Mouse (Mus musculus) mature B cell (primary cell): ENCODE data around the gene Gm12216.
"Not testable (repeated sequence)": the region's sequence is repeated elsewhere in the genome, so short reads cannot be mapped to it uniquely, and the experiment has no call there.

ENCODE experiments used
- in situ Hi-C: fragments of 300-500 bp; cut with MboI; formaldehyde crosslinking; loops from 2 replicates; pipeline ENCODE4 v1.14.3; 2019

The Gm12216 gene

GRCm38 (mm10) chr11:53873909-53874704 is 15.1 kb upstream of the Gm12216 start:
- in situ Hi-C loops: not testable (repeated sequence)

DNA sequence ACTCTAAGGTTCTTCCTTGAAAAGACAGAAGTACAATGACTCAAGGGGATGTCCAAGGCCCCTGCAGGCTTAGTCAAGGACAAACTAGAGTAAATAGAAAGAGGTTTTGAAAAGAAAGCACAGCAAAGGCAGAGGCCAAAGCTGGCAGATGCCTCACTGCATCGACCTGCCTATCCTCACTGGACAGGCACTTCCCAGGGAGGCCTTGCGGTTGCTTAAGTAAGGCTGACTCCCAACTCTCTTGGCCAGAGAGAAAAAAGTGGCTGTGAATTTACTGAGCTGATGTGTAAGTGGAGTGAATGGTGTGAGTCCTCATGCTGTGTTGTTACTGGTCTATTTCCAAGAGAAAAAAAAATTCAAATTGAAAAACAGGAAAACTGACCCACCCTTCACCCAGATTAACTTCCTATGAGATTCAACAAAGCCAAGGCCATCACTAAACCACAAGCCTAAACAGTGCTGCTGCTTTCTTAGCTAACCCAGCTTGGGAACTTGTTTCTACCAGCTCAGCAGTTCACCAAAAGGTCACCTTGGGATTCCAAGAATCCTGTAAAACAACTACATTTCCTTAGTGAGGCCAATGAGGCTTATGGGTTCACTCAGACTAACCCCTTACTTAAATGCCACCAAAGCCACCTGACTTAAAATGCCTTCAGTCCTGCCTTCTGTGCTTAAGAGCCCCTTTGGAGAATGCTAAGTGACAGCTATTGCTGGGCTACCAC is 12.9 kb upstream of the Gm12216 start:
- in situ Hi-C loops: no loop called here

DNA sequence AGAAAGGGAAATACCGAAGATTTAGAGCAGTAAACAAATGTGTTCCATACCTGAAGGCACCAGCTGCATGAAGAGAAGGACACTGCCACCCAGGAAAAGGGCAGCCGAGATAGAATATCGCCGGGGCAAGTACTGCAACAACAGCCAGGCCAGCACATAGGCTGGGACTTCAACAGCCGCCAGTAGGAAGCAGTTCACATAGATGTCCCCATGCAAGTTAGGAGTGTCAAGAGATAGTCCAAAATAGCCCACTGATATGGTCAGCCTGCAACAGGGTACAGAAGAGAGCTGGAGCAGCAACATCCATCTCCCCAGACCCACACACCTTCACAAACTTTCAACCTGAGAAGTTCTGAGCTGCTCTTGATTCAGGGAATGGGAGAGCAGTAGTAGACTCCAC is 10.1 kb upstream of the Gm12216 start:
- in situ Hi-C loops: no loop called here

DNA sequence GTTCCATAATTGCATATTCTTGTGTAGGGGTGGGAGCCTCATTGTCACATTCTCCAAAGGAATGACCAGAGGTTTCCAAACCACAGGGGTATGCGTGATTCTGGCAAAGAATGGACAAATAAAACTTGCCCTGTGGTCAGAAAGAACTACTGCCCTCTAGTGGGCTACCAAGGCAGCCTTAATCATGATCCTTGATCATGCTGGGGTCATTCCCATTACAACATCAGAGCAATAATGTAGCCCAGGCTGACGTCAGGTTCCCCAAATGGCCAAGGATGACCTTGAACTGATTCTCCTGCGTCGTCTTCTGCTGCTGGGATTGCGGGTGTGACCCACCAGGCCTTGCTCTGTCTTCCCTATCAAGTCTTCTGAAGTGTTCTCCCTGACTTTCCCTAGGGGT is 9.3 kb upstream of the Gm12216 start:
- in situ Hi-C loops: not testable (repeated sequence)

DNA sequence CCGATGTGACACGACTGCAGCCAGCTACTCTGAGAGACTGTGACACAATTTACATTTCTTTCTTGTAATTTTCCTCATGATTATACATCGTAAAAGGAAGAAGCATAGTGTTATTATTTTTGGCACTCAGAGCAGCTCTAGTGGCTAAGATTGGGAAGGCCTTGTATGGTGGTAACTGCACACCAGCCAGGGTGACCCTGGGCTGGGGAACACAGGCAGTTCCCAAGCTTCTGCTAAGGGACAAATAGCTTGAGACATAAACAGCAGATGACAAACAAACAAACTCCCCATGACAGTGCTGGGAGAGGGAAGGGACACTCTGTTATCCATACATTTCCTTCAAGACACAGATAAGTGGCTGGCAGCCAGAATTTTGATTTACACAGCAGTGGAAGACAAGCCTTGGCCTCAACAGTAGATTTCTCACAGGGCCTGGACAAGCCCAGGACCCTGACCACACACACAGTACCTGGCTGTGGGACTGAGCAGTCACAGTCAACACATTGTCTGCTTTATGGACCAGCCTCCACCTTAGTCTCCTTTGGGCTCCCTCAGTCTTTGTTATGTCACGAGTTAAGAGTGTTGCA is 5.8 kb upstream of the Gm12216 start:
- in situ Hi-C loops: not testable (repeated sequence)

DNA sequence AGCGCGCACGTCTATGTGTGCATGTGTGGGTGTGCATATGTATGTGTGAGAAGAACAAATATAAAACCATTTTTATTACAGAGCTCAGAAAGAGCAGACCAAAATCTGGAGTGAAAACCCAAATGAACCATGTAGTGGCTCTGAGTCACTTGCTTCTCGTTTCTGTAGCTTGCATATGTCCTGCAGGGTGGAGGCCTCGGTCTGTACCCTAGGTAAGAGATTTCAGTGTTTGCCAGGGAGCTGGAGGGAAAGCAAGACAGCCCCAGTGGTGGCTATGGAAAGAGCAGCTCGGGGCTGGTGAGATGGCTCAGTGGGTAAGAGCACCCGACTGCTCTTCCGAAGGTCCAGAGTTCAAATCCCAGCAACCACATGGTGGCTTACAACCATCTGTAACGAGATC is 1.9 kb upstream of the Gm12216 start:
- in situ Hi-C loops: not testable (repeated sequence)

DNA sequence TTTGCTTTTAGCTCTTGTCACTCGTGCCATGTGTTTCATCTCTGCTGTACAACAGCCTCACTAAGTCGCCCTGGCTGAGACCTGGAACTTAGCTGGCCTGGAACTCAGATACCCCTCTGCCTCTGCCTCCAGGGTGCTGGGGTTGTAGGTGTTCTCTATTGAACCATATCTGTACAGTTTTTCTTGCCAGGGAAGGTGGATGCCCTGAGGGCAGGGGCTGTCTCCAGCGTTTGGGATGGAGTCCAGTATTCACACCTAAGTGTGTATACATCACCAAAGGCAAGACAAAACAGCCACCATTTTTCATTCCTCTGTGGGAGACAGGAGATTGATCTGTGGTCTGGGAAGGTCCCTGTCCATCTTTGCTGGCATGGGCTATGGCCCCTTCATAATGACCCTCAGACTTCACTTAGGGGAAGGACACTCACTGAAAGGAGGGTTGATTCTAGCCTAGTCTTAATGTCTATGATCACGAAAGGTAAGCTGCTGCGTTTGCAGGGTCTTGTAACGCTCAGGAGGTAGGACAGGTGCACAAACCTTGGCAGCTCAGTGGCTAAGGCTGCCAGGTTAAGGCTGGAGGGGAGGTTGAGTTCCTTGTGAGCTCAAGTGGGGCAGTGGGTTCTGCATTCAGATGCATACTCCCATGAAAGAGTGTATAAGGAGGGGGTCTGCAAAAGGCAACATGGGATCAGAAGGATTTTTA is 847 bp downstream of the Gm12216 start:
- in situ Hi-C loops: loop anchor here (5.0 kb wide), 1 partner anchor 96 kb away; no protein-coding TSS in a partner anchor

GRCm38 (mm10) chr11:53853665-53854064 is 5.4 kb downstream of the Gm12216 start:
- in situ Hi-C loops: no loop called here

DNA sequence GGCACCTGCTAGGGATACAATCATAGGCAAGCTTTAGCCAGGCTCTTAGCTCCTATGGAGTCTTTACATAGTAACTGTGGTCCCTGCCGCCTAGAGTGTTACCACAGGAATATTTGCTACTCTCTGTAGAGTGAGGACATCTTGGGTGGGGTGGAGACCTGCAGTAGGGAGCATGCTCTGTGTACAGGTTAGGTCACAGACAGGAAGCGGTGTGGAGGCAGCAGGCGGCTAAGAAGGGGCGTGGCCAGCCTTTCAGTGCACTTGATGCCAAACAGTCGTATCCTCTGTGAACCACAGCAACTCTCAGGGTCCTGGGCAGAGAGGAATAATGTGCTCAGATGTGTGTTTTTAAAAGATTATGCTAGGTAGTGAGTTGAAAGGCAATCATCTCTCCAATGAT is 7.3 kb downstream of the Gm12216 start:
- in situ Hi-C loops: no loop called here

- in situ Hi-C loops: no loop called here
These were observed 9.3 kb downstream of the Gm12216 start for GRCm38 (mm10) chr11:53849588-53850320.

- in situ Hi-C loops: no loop called here
These were observed 13.4 kb downstream of the Gm12216 start for GRCm38 (mm10) chr11:53845680-53846079.

DNA sequence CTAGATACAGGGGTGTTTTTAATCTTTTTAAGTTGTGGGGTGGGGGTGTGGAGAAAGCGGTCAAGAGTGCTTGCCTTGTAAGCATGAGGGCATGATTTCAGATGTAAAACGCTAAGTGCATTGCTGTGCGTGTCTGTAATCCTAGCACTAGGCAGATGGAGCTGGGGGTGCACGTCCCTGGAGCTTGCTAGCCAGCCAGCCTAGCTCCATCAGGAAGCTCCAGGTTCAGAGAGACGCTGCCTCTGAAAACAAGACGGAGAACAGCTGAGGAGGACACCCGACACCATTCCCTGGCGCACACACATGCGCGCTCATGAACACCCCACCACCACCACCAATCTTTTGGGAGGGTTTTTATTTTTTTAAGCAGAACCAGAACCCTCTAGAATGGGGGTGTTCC is 15.9 kb downstream of the Gm12216 start:
- in situ Hi-C loops: no loop called here

DNA sequence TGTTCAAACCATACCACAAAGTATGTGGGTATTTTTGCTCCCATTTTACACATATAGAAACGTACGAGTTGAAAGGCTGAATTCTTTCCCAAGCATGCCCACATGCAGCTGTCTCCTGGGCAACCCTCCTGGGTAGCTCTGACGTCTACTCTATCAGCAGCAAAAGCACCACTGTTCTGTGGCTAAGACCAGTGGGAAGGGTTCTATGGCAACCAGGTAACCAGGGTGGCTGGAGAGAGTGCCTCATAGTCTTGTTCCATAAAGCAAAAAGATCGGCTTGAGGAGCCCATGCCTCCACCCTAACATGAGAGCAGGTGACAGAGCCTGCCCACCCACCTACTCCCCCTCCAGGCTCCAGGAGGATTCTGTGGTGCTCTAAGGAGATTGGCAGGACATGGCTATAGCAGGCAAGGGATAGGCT is 16.9 kb downstream of the Gm12216 start:
- in situ Hi-C loops: no loop called here

- in situ Hi-C loops: no loop called here
These were observed 17.5 kb downstream of the Gm12216 start for GRCm38 (mm10) chr11:53841514-53841913.

DNA sequence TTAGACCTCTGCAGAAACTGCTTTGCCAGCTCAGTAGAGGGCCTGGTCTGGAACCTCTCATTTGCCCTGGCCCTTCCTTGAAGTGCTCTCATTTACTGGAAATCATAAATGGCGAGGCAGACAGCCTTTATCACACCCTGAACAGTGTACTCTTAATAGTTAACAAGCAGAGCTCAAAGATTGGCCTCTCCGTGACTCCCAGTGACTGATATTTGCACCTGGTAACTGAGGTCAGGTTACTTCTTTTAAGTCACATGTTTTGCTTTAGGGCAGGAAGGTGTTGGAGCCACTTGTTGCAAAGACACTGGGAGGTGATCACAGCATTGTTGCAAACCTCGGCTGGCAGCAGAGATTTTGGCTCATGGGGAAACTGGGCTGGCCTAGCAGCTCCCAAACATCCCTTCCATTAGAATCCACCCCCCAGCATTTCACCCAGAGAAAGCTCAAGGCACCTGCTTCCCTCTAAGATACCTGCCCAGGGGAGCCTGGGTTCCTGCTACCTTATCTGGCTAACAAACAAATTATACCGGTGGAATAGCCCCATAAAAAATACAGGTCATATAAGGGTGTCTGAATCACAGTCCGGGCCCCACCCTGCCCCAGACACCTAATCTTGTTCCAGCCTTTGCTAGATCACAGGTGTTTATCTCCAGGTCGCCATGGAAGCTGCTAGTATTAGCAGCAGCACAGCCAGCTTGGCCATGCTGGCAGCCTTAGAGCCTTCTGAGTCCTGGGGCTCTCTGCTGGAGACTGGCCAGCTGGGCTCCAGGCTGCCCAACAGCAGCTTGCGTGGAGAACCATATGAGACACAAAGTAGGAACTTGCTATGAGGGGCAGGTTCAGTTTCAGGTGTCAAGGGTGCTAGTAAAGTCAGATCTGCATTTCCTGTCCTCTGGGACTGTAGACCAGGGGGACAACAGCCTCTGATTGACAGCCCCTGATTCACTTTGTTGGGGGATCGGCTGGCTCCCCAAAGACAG is 19.1 kb downstream of the Gm12216 start:
- in situ Hi-C loops: no loop called here

DNA sequence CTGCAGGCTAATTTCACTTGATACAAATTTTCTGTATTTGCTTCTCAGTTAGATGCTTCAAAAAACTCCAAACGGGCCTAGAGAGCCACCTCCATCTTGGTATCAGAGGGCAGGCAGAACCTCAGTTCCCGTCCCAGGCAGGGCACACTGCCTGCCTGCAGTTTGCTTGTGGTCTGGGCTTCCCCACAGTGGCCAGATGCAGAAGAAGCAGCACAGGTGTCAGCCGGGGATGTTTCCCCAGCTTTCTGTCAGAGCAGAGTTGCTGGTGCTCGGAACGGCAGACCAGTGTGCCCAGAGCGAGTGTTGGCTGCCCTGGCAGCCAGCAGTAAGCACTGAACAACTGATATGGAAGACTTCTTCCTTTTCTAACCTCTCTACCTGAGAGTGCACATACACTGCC is 19.9 kb downstream of the Gm12216 start:
- in situ Hi-C loops: no loop called here

- in situ Hi-C loops: no loop called here
These were observed 21.3 kb downstream of the Gm12216 start for GRCm38 (mm10) chr11:53837731-53838130.

- in situ Hi-C loops: no loop called here
These were observed 23.6 kb downstream of the Gm12216 start for GRCm38 (mm10) chr11:53835379-53836010.

- in situ Hi-C loops: no loop called here
These were observed 33.6 kb downstream of the Gm12216 start for GRCm38 (mm10) chr11:53825409-53825808.

DNA sequence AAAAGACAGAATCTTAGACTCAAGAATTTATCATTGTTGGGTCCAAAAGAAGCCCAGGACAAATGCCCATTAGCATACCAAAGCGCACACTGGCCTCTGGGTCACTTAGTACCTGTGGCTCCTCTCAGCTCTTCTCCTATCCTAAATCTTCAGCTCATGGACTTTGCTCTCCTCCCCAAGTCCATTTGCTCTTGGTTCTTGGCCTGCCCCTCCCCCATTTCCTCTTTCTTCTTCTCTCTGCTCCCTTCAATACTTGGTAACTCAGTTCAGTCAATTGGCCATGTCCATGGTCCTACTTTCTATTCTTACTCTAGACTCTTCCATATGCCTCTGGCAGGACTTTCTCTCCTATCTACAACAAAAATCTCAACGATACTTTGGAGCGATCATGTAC is 37.1 kb downstream of the Gm12216 start:
- in situ Hi-C loops: no loop called here
